Mouse (Mus musculus): ENCODE results near the gene Ankrd33b. TPM values are rescaled to one million over a fixed set of nuclear protein-coding genes. Genes with fewer than 3 reads are reported as not detected.

Gene Ankrd33b
- polyA plus RNA-seq, 1 experiment from 2014 or later, result 0.50 TPM

DNA sequence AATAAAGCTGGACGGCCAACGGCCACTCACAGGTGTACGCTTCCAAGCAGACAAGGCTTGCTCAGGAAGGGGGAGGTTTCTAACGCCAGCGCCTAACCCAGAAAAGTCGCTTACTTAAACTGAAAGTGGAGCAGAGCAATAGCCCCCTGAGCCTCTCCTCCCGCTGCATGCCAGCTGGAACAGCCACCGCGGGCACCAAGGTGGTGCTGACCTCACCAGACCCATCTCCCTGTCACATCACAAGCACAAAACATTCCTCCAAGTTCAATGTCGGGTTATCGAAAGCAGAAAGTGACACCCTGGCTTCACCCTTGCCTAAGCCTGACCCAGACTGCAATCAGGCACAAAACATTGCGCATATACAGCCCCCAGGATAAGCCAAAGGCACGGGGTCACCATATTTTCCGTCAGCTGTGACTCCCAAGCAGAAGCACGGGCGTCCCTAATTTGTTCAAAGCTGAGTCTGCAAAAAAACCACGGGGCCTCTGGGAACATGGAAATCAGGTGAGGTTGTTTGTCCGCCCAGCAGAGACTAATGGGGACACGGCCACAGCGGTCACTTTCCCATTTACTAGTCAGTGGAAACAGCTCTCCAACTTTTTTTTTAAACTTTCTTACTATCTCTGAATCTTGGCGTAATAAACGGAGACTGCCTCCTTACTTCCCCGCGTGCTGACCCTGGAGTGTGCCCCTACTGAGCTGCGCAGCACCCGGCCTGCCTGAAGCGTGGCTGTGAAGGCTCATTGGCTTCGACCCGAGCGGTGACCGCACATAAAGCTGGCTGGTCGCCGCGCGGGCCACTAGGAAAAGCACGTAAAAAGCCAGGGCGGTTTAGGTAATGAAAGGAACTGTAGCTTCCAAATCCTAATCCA, 1.6 kb downstream of the Ankrd33b start:
- H3K9ac ChIP-seq, result peak overlapping the region; percentile 66
- ATAC-seq (ENCODE audit: low FRiP score, low read depth), result 0 out of 2 replicates have a peak, but pooled peaks have one; percentile 33
- no peak overlapping the region for H3K27ac ChIP-seq
- peaks cover 42% of the 10 kb centered on the region for H3K4me1 ChIP-seq
- H3K36me3 ChIP-seq, result no peaks in the 10 kb centered on the region
- WGBS, result 1% methylated on average over 37 of the region's 37 CpGs
- peak overlapping the region; percentile 61 for H3K4me3 ChIP-seq
- peaks cover 74% of the 10 kb centered on the region for H3K27me3 ChIP-seq
- peak overlapping the region; percentile 100 for H3K4me2 ChIP-seq (replicated peaks)
- H3K9me3 ChIP-seq, result no peaks in the 10 kb centered on the region

DNA sequence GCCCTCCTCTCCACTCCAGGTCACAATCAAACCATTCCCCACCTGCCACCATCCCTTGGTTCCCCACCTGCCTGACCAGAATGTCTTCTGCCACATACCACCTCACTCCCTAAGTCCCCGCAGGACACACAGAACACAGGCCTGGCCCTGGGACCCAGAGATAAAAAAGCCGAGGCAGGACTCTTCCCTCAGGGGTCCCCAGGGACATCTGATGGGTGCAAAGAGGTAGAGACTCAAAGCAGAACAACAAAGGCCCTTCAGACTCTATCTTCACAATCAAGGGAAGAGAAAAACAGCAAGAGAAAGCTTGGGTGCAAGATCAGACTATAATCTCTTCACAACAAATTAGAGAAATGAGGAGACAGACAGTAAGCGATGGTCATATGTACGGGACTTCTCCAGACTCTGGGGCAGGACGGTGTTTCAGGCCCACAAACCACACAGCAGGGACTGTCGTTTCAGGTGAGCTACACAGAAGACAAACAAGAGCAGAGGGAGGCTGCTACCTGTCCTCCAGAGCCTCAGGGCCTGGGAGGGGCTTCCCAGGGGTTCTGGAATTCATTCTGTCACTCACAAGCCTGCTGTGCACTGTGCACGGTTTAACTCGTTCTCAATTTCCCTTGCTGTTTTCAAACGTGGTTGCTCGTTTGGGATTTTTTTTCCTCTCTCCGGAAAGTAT, 2.3 kb downstream of the Ankrd33b start:
- Histone ChIP-seq H3K36me3 (no peaks in the 10 kb centered on the region), H3K9me3 (no peaks in the 10 kb centered on the region), H3K4me1 (peaks cover 42% of the 10 kb centered on the region), H3K27ac (no peak overlapping the region), H3K9ac (peak overlapping the region; percentile 51; the same call in 1 of the 2 replicates), H3K4me3 (peak overlapping the region; percentile 61), H3K4me2 (replicated peaks) (peak overlapping the region; percentile 100), H3K27me3 (peaks cover 69% of the 10 kb centered on the region)
- no peak for ATAC-seq (ENCODE audit: low FRiP score, low read depth)
- WGBS, result 20% methylated on average over 11 of the region's 11 CpGs

- ATAC-seq (ENCODE audit: low FRiP score, low read depth), result no peak
- H3K4me2 ChIP-seq (replicated peaks), result no peak overlapping the region
- peaks cover 63% of the 10 kb centered on the region for H3K27me3 ChIP-seq
- no peaks in the 10 kb centered on the region for H3K9me3 ChIP-seq
- H3K4me3 ChIP-seq, result no peak overlapping the region
- H3K27ac ChIP-seq, result no peak overlapping the region
- H3K36me3 ChIP-seq, result no peaks in the 10 kb centered on the region
- H3K9ac ChIP-seq, result no peak overlapping the region
- peaks cover 42% of the 10 kb centered on the region for H3K4me1 ChIP-seq
- WGBS, result 68% methylated on average over 6 of the region's 6 CpGs
Measured at GRCm38 (mm10) chr15:31364396-31364795, 3.1 kb downstream of the Ankrd33b start.

DNA sequence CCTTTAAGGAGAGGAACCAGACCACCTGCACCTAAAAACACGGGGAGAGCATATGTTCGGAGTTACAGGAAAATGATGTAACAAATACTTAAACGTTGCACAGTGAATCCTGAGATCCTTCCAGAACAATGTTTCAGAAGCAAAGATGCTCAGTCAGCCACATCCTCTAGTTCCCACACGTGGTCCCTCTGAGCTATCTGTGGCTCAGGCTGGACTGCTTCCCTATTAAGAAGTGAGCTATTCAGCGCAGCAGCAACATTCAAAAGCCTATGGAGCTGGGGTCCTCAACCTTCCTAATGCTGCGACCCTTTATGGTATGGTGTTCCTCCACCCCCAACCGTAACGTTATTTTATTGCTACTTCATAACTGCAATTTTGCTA, 3.6 kb downstream of the Ankrd33b start:
- H3K4me3 ChIP-seq, result no peak overlapping the region
- peaks cover 39% of the 10 kb centered on the region for H3K4me1 ChIP-seq
- no peak overlapping the region for H3K9ac ChIP-seq
- H3K36me3 ChIP-seq, result no peaks in the 10 kb centered on the region
- no peak overlapping the region for H3K27ac ChIP-seq
- 62% methylated on average over 8 of the region's 8 CpGs for WGBS
- ATAC-seq (ENCODE audit: low FRiP score, low read depth), result no peak
- peaks cover 59% of the 10 kb centered on the region for H3K27me3 ChIP-seq
- H3K9me3 ChIP-seq, result no peaks in the 10 kb centered on the region
- no peak overlapping the region for H3K4me2 ChIP-seq (replicated peaks)

DNA sequence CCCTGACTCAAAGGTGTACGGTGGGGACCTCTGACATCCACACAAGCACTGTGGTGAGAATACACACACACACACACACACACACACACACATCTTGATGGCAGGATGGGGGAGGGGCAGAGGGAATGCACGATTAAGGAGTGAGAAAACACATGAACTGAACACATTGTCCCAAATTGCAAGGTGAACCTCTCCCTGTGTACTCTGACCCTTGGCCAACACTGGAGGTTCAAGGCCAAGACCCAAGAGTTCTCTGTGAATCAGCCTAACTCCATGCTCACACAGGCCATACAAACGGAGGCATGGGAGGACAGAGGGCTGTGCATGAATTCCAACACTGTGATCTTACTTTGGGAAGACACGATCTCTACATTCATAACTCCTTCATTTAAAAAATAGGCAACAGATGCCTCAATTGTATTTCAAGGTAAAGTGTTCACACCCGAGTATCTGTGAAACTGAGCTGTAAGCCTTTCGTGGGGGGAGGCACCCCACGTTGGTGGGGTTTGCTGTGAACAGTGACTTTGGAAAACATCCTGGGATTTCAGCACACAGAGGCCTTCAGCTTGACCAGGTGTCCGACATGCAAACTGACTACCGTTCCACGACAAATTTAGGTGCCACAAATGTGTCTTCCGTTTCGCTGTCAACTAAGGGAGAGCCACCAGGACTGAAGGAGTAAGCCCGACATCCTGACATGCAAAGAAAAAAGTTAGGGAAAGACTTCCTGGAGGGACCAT, 4.1 kb downstream of the Ankrd33b start:
- Histone ChIP-seq H3K9me3 (no peaks in the 10 kb centered on the region), H3K36me3 (no peaks in the 10 kb centered on the region), H3K9ac (no peak overlapping the region), H3K27me3 (peaks cover 54% of the 10 kb centered on the region), H3K4me1 (peaks cover 36% of the 10 kb centered on the region), H3K4me2 (replicated peaks) (no peak overlapping the region), H3K4me3 (no peak overlapping the region), H3K27ac (no peak overlapping the region)
- ATAC-seq (ENCODE audit: low FRiP score, low read depth), result no peak
- 85% methylated on average over 13 of the region's 13 CpGs for WGBS

- ATAC-seq (ENCODE audit: low FRiP score, low read depth), result no peak
- H3K27me3 ChIP-seq, result peaks cover 33% of the 10 kb centered on the region
- no peak overlapping the region for H3K9ac ChIP-seq
- no peak overlapping the region for H3K4me2 ChIP-seq (replicated peaks)
- H3K4me3 ChIP-seq, result no peak overlapping the region
- H3K9me3 ChIP-seq, result no peaks in the 10 kb centered on the region
- no peaks in the 10 kb centered on the region for H3K36me3 ChIP-seq
- peaks cover 15% of the 10 kb centered on the region for H3K4me1 ChIP-seq
- no peak overlapping the region for H3K27ac ChIP-seq
- 89% methylated on average over 9 of the region's 9 CpGs for WGBS
Measured at GRCm38 (mm10) chr15:31361259-31361853, 6.2 kb downstream of the Ankrd33b start.

DNA sequence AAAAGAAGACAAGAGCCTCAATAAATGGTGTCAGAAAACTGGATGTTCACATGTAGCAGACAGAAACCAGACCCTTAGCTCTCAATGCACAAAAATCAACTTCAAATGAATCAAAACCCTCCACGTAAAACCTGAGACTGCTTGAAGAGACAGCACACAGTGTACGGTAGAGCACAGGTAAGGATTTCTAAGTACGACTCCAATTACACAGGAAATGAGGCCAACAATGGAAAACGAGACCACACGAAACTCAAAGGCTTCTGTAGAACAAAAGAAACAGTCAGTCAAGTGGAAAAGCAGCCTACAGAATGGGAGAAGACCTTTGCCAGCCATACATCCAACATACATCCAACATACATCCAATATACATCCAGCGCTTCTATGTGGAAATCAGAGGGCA, 6.9 kb downstream of the Ankrd33b start:
- no peaks in the 10 kb centered on the region for H3K36me3 ChIP-seq
- H3K27ac ChIP-seq, result no peak overlapping the region
- no peak overlapping the region for H3K4me3 ChIP-seq
- H3K9me3 ChIP-seq, result no peaks in the 10 kb centered on the region
- H3K4me1 ChIP-seq, result peaks cover 7% of the 10 kb centered on the region
- H3K4me2 ChIP-seq (replicated peaks), result no peak overlapping the region
- H3K9ac ChIP-seq, result no peak overlapping the region
- no peak for ATAC-seq (ENCODE audit: low FRiP score, low read depth)
- 63% methylated on average over 6 of the region's 6 CpGs for WGBS
- peaks cover 25% of the 10 kb centered on the region for H3K27me3 ChIP-seq

DNA sequence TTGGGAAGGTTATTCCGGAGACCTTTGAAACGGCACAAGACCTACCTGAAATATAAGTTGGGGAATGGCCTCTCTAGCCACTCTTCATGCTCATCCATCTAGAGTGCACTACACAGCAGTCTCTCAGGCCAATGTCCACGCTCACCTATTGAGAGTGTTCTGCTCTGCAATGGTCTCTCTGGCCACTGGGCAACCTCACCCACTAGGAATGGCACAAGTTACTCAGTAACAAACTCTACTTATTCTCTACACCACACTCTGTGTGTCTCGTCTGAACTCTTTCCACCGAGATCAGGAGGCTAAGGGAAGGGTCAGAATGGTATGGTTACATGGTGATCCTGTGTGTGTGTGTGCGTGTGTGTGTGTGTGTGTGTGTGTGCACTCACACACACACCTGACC, 7.7 kb downstream of the Ankrd33b start:
- H3K9ac ChIP-seq, result no peak overlapping the region
- H3K27me3 ChIP-seq, result peaks cover 18% of the 10 kb centered on the region
- H3K36me3 ChIP-seq, result no peaks in the 10 kb centered on the region
- no peak overlapping the region for H3K4me3 ChIP-seq
- ATAC-seq (ENCODE audit: low FRiP score, low read depth), result no peak
- 0 out of 2 replicates have a peak, but pooled peaks cover under 1% of the 10 kb centered on the region for H3K4me1 ChIP-seq
- no peak overlapping the region for H3K4me2 ChIP-seq (replicated peaks)
- H3K9me3 ChIP-seq, result no peaks in the 10 kb centered on the region
- WGBS, result 87% methylated on average over 6 of the region's 6 CpGs
- H3K27ac ChIP-seq, result no peak overlapping the region

GRCm38 (mm10) chr15:31352494-31353279, 14.8 kb downstream of the Ankrd33b start:
- WGBS, result 81% methylated on average over 13 of the region's 13 CpGs
- no peak for ATAC-seq (ENCODE audit: low FRiP score, low read depth)
- H3K36me3 ChIP-seq, result no peaks in the 10 kb centered on the region
- no peak overlapping the region for H3K4me2 ChIP-seq (replicated peaks)
- H3K9ac ChIP-seq, result no peak overlapping the region
- no peak overlapping the region for H3K4me3 ChIP-seq
- H3K9me3 ChIP-seq, result no peaks in the 10 kb centered on the region
- no peaks in the 10 kb centered on the region for H3K27me3 ChIP-seq
- H3K4me1 ChIP-seq, result no peaks in the 10 kb centered on the region
- H3K27ac ChIP-seq, result no peak overlapping the region

- Histone ChIP-seq H3K27ac (no peak overlapping the region), H3K4me3 (no peak overlapping the region), H3K4me2 (replicated peaks) (no peak overlapping the region), H3K27me3 (no peaks in the 10 kb centered on the region), H3K9ac (no peak overlapping the region), H3K9me3 (no peaks in the 10 kb centered on the region), H3K36me3 (no peaks in the 10 kb centered on the region), H3K4me1 (no peaks in the 10 kb centered on the region)
- ATAC-seq (ENCODE audit: low FRiP score, low read depth), result no peak
- 86% methylated on average over 7 of the region's 7 CpGs for WGBS
Measured at GRCm38 (mm10) chr15:31349810-31350341, 17.6 kb downstream of the Ankrd33b start.

DNA sequence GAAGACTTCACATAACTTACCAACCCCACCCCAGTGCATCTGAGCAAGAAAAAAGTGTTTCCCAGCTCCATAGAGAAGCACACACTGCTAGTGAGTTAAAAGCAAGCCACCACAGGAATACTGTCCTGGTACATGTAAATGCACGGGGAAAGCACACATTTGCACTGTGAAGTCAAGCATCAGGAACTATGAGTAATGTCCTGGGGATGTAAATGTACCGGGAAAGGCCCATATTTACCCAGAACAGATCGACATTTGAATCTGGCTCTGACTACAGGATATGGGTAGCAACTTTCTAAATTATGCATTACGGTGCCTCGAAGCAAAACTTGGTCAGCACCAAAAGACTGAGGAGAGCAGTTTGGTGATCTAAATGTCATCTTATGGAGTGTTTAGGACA, 18.5 kb downstream of the Ankrd33b start:
- H3K9ac ChIP-seq, result no peak overlapping the region
- no peaks in the 10 kb centered on the region for H3K36me3 ChIP-seq
- H3K27ac ChIP-seq, result no peak overlapping the region
- no peak overlapping the region for H3K4me2 ChIP-seq (replicated peaks)
- no peaks in the 10 kb centered on the region for H3K27me3 ChIP-seq
- no peaks in the 10 kb centered on the region for H3K4me1 ChIP-seq
- H3K4me3 ChIP-seq, result no peak overlapping the region
- no peaks in the 10 kb centered on the region for H3K9me3 ChIP-seq
- WGBS, result 85% methylated on average over 5 of the region's 5 CpGs
- no peak for ATAC-seq (ENCODE audit: low FRiP score, low read depth)
